Mouse (Mus musculus) cerebellum, adult 2 months (tissue): Measurements from ENCODE around the gene Dscam.

ENCODE experiments used
- CTCF ChIP-seq: fragments of 200-500 bp; IDR thresholded peaks from 2 replicates; pipeline ENCODE4 v1.5.1; 2011; ENCODE audit warnings: low read depth, mild to moderate bottlenecking, control low read depth, low read length, moderate library complexity, borderline replicate concordance; ENCODE audit not compliant: insufficient read depth
- POLR2A ChIP-seq: fragments of 200-500 bp; IDR thresholded peaks from 2 replicates; pipeline ENCODE4 v1.6.1; 2011; ENCODE audit warnings: low read length, control low read depth, borderline replicate concordance; ENCODE audit not compliant: insufficient read depth

- TF ChIP-seq POLR2A: no peak
- TF ChIP-seq CTCF: no peak
Measured at GRCm38 (mm10) chr16:97110028-97110427, 60.5 kb downstream of the Dscam start.
